Mouse (Mus musculus) intestine, embryonic 16.5 days (tissue): ENCODE data around the gene Mob3a. TPM values are rescaled to one million over a fixed set of nuclear protein-coding genes. Genes with fewer than 3 reads are reported as not detected.
"Not testable (repeated sequence)": the region's sequence is repeated elsewhere in the genome, so short reads cannot be mapped to it uniquely, and the experiment has no call there.

ENCODE experiments used
- ATAC-seq: fragments of 200-750 bp; cut with Nextera tagmentation; 2 replicates; pipeline ENCODE4 v1.8.0; 2017; ENCODE audit warnings: moderate TSS enrichment, moderate library complexity
- H3K27ac ChIP-seq: fragments of 300-500 bp; sonication (generic); 2 replicates; pipeline ENCODE4 v1.5.1; 2014; ENCODE audit warnings: mild to moderate bottlenecking, low read length
- H3K27me3 ChIP-seq: fragments of 300-500 bp; sonication (generic); replicated peaks from 2 replicates; pipeline ENCODE4 v1.6.1; 2014; ENCODE audit warnings: low read length, control low read depth, mixed read lengths; ENCODE audit not compliant: control insufficient read depth, insufficient read depth
- H3K36me3 ChIP-seq: fragments of 300-500 bp; sonication (generic); 2 replicates; pipeline ENCODE4 v1.6.1; 2014; ENCODE audit warnings: low read length, control low read depth; ENCODE audit not compliant: control insufficient read depth, insufficient read depth
- H3K4me1 ChIP-seq: fragments of 300-500 bp; sonication (generic); 2 replicates; pipeline ENCODE4 v1.6.1; 2014; ENCODE audit warnings: low read length, control low read depth, mixed read lengths; ENCODE audit not compliant: control insufficient read depth, insufficient read depth
- H3K4me2 ChIP-seq: fragments of 300-500 bp; sonication (generic); 2 replicates; pipeline ENCODE4 v1.6.1; 2014; ENCODE audit warnings: low read depth, low read length, control low read depth
- H3K4me3 ChIP-seq: fragments of 300-500 bp; sonication (generic); 2 replicates; pipeline ENCODE4 v1.5.1; 2014; ENCODE audit warnings: mild to moderate bottlenecking, low read length
- H3K9ac ChIP-seq: fragments of 300-500 bp; sonication (generic); 2 replicates; pipeline ENCODE4 v1.6.1; 2014; ENCODE audit warnings: low read depth, low read length
- H3K9me3 ChIP-seq: fragments of 300-500 bp; sonication (generic); 2 replicates; pipeline ENCODE4 v1.6.1; 2016; ENCODE audit warnings: low read length, control low read depth; ENCODE audit not compliant: control insufficient read depth
- WGBS: fragments of 180-500 bp; shearing (Covaris S2); extraction: QIAGEN DNeasy Blood & Tissue Kit; methylation state at CpG from one replicate; pipeline ENCODE4 v1.1.7; 2014; 5-methylcytosine and 5-hydroxymethylcytosine counted together
- polyA plus RNA-seq: library from polyadenylated mRNA; unstranded; fragments of >200 nt; fragmentation: Nextera tagmentation; extraction: Ambion mirVana; gene quantifications from 2 replicates; pipeline ENCODE4 v1.2.1, GENCODE M21; 2015

Mob3a gene
- polyA plus RNA-seq, 1 experiment from 2014 or later, result 41.8 TPM

DNA sequence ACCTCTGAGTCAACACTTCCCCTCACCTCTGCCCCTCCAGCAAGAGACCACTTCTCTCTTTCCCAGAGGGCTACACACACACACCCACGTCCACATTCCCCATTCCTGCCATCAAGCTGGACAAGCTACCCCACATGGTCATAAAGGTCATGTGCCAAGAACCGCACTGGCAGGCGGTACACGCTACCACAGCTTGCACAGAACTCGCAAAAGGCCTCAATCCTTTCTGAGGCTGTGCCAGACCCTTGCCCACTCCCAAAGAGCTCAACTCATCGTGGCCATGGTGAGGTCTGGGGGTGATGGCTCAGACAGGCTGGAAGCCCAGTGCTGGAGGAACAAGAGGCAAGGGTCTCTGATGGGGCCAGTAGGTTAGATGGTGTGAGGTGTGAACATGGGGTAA, 46.9 kb downstream of the Mob3a start:
- Histone ChIP-seq H3K4me3 (no peak overlapping the region; the same call in 1 of the 2 replicates), H3K9me3 (no peaks in the 10 kb centered on the region), H3K27me3 (no peaks in the 10 kb centered on the region), H3K36me3 (no peaks in the 10 kb centered on the region), H3K4me1 (peaks cover 32% of the 10 kb centered on the region), H3K27ac (0 out of 2 replicates have a peak overlapping the region, but pooled peaks have one; percentile 23), H3K4me2 (peak overlapping the region; percentile 91), H3K9ac (peak overlapping the region; percentile 95)
- WGBS, result 79% methylated on average over 6 of the region's 6 CpGs
- no peak for ATAC-seq

DNA sequence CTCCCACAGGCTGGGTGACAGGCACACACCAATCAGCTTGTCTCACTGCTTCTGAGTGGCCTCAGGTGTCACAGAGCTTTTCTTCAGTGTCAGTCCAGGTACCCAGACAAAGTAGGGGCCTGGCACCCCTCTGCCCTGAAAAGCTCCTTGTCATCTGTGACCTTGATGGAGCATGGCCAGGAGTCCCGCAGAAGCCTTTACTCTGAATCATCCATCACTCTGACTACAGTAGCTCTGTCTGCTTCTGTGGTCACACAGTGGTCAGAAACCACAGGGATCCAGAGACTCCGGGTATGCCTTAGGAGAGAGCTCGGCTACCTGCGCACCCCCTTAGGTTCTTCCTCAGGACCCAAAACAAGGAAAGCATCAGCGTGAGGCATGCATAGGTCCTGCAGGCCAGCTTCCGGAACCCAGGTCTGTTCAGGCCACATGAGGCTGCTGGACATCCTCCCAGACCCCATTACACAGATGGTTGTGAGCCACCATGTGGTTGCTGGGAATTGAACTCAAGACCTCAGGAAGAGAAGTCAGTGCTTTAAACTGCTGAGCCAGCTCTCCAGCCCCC, 48.5 kb downstream of the Mob3a start:
- no peaks in the 10 kb centered on the region for H3K9me3 ChIP-seq
- peaks cover 2% of the 10 kb centered on the region; the same call in 1 of the 2 replicates for H3K36me3 ChIP-seq
- WGBS, result 90% methylated on average over 6 of the region's 6 CpGs
- no peak overlapping the region for H3K4me3 ChIP-seq
- H3K4me2 ChIP-seq, result no peak overlapping the region
- no peak for ATAC-seq
- H3K27ac ChIP-seq, result no peak overlapping the region
- H3K27me3 ChIP-seq, result no peaks in the 10 kb centered on the region
- no peak overlapping the region for H3K9ac ChIP-seq
- H3K4me1 ChIP-seq, result peaks cover 23% of the 10 kb centered on the region

DNA sequence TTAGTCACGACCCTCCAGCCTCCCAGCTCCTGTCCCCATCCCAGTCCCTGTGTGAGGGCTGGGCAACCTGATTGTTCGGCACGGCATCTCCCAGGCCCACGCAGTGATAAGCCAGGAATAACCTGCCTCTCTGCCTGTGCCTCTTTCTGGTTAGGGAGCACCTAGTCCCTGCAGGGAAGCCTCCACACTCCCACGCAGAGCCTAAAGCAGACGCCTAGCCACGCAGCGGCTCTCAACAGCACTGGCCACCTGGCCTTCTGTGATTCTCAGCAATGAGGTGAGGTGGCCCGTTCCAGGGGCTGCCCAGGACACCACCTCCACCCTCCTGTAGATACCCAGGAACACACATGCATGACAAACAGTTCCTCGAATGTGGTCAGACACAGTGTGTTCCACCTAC, 51.4 kb downstream of the Mob3a start:
- no peak for ATAC-seq
- WGBS, result 90% methylated on average over 10 of the region's 10 CpGs
- no peak overlapping the region for H3K4me3 ChIP-seq

DNA sequence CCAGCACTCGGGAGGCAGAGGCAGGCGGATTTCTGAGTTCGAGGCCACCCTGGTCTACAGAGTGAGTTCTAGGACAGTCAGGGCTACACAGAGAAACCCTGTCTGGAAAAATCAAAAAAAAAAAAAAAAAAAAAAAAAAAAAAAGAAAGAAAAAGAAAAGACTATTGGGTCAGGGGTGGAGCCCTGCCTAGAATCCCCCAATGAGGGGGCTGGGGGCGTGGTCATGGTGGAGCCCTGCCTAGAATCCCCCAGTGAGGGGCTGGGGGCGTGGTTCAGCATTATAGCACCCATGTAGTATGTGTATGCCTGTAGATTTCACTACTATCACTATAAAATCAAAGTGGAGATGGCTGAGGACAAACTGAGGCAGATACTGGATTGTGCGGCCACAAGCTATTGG, 51.9 kb downstream of the Mob3a start:
- not testable (repeated sequence) for H3K9me3 ChIP-seq, H3K4me2 ChIP-seq, H3K27ac ChIP-seq, ATAC-seq, H3K27me3 ChIP-seq, H3K9ac ChIP-seq, H3K4me3 ChIP-seq, H3K4me1 ChIP-seq
- WGBS, result 88% methylated on average over 6 of the region's 6 CpGs
- H3K36me3 ChIP-seq, result peaks cover 15% of the 10 kb centered on the region

More for the DNA sequence above, 51.4 kb downstream of the Mob3a start:
- no peaks in the 10 kb centered on the region for H3K9me3 ChIP-seq
- peaks cover 12% of the 10 kb centered on the region for H3K36me3 ChIP-seq
- H3K4me1 ChIP-seq, result peaks cover 11% of the 10 kb centered on the region
- H3K4me2 ChIP-seq, result no peak overlapping the region
- no peak overlapping the region for H3K9ac ChIP-seq
- H3K27me3 ChIP-seq, result no peaks in the 10 kb centered on the region
- no peak overlapping the region for H3K27ac ChIP-seq

DNA sequence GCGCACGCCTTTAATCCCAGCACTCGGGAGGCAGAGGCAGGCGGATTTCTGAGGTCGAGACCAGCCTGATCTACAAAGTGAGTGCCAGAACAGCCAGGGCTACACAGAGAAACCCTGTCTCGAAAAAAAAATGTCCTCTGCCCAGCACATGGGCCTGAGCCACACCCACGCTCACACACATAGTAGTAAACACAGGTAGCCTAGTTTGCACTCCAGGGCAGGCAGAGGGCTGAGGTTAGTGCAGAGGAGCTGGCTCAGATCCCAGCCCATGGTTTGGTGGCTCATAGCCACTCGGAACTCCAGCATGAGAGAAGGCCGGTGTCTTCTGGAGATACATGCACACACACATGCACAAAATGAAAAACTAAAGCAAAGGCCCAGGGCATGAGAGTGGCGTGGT, 54.8 kb downstream of the Mob3a start:
- no peak overlapping the region for H3K4me3 ChIP-seq
- peaks cover 30% of the 10 kb centered on the region for H3K36me3 ChIP-seq
- H3K27me3 ChIP-seq, result no peaks in the 10 kb centered on the region
- ATAC-seq, result no peak
- H3K9ac ChIP-seq, result no peak overlapping the region
- no peak overlapping the region for H3K27ac ChIP-seq
- no peak overlapping the region for H3K4me2 ChIP-seq
- H3K9me3 ChIP-seq, result no peaks in the 10 kb centered on the region
- 96% methylated on average over 10 of the region's 10 CpGs for WGBS
- no peaks in the 10 kb centered on the region for H3K4me1 ChIP-seq

DNA sequence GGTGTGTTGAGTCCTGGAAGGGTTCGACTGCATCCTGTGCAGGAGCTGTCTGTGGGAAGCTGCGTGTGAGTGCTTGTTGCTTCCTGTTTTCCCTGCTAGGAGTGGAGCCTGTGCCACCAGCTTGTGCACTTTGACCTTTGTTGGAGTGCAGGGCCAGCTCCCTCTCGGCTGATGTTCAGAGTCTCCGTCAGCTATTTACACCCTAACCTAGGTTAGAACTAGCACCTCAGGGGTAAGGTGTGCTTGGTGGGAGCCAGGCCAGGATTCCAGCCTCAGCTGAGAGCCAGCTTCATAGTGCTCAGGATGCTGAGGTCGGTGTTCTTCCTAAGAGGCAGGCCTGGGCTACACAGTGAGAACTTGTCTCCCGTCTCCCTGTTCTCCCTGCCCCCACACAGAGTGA, 66.4 kb downstream of the Mob3a start:
- 72% methylated on average over 6 of the region's 6 CpGs for WGBS
- H3K36me3 ChIP-seq, result peaks cover 47% of the 10 kb centered on the region
- peak; percentile 39 for ATAC-seq

More for the DNA sequence above, 66.4 kb downstream of the Mob3a start:
- no peaks in the 10 kb centered on the region for H3K4me1 ChIP-seq
- no peak overlapping the region for H3K4me2 ChIP-seq
- H3K9me3 ChIP-seq, result no peaks in the 10 kb centered on the region
- no peak overlapping the region; the same call in 1 of the 2 replicates for H3K27ac ChIP-seq
- no peaks in the 10 kb centered on the region for H3K27me3 ChIP-seq
- no peak overlapping the region for H3K9ac ChIP-seq
- no peak overlapping the region for H3K4me3 ChIP-seq

Other genes starting within 250 kb of the Mob3a start
- gene Onecut3, start 207.1 kb downstream of the Mob3a start, polyA plus RNA-seq, result 0.06 and 0.10 TPM in 2 replicates
- gene Atp8b3, start 162.9 kb downstream of the Mob3a start, polyA plus RNA-seq, result 0.09 and 0.17 TPM in 2 replicates
- 21.5 and 21.9 TPM in 2 replicates for gene Rexo1, start 140.4 kb downstream of the Mob3a start, polyA plus RNA-seq
- 7.0 and 7.4 TPM in 2 replicates for gene Klf16, start 124.7 kb downstream of the Mob3a start, polyA plus RNA-seq
- 63.1 and 79.7 TPM in 2 replicates for gene Abhd17a, start 111.6 kb downstream of the Mob3a start, polyA plus RNA-seq
- 125 and 127 TPM in 2 replicates for gene Scamp4, start 99.1 kb downstream of the Mob3a start, polyA plus RNA-seq
- 8.4 and 9.4 TPM in 2 replicates for gene Adat3, start 99.1 kb downstream of the Mob3a start, polyA plus RNA-seq
- 3.3 and 4.0 TPM in 2 replicates for gene Gm49322, start 96.0 kb downstream of the Mob3a start, polyA plus RNA-seq
- 15.1 and 22.2 TPM in 2 replicates for gene Csnk1g2, start 79.1 kb downstream of the Mob3a start, polyA plus RNA-seq
- gene Btbd2, start 44.9 kb downstream of the Mob3a start, polyA plus RNA-seq, result 9.2 and 10.6 TPM in 2 replicates
- 18.3 and 49.9 TPM in 2 replicates for gene Mknk2, start 23.9 kb downstream of the Mob3a start, polyA plus RNA-seq
- gene Izumo4, start 207 bp upstream of the Mob3a start, polyA plus RNA-seq, result 18.5 and 25.0 TPM in 2 replicates
- gene Ap3d1, start 40.3 kb upstream of the Mob3a start, polyA plus RNA-seq, result 57.9 and 58.4 TPM in 2 replicates
- 9.5 and 9.7 TPM in 2 replicates for gene Dot1l, start 53.2 kb upstream of the Mob3a start, polyA plus RNA-seq
- 62.3 and 63.0 TPM in 2 replicates for gene Sf3a2, start 96.2 kb upstream of the Mob3a start, polyA plus RNA-seq
- 120 and 135 TPM in 2 replicates for gene Plekhj1, start 96.6 kb upstream of the Mob3a start, polyA plus RNA-seq
- gene Amh, start 103.3 kb upstream of the Mob3a start, polyA plus RNA-seq, result 0.07 and 0.10 TPM in 2 replicates
- 0.70 and 0.82 TPM in 2 replicates for gene Jsrp1, start 111.5 kb upstream of the Mob3a start, polyA plus RNA-seq
- 1,610 and 1,714 TPM in 2 replicates for gene Oaz1, start 124.7 kb upstream of the Mob3a start, polyA plus RNA-seq
- 0.07 and 0.10 TPM in 2 replicates for gene Lingo3, start 142.1 kb upstream of the Mob3a start, polyA plus RNA-seq
- 198 and 240 TPM in 2 replicates for gene Lsm7, start 153.2 kb upstream of the Mob3a start, polyA plus RNA-seq
- gene Sppl2b, start 153.3 kb upstream of the Mob3a start, polyA plus RNA-seq, result 36.2 and 36.6 TPM in 2 replicates
- 0.06 TPM in 1 of 2 replicates, not detected in the other for gene Tmprss9, start 169.9 kb upstream of the Mob3a start, polyA plus RNA-seq
- 390 and 410 TPM in 2 replicates for gene Timm13, start 199.0 kb upstream of the Mob3a start, polyA plus RNA-seq
- gene Lmnb2, start 216.3 kb upstream of the Mob3a start, polyA plus RNA-seq, result 38.6 and 41.0 TPM in 2 replicates
- gene Gadd45b, start 228.1 kb upstream of the Mob3a start, polyA plus RNA-seq, result 26.5 and 29.1 TPM in 2 replicates